Mouse (Mus musculus) liver, adult 2 months (tissue): ENCODE measurements around the gene Teddm2.

Source experiments
- CTCF ChIP-seq: fragments of 200-500 bp; IDR thresholded peaks from 2 replicates; pipeline ENCODE4 v1.5.1; 2011; ENCODE audit warnings: low read depth, low read length, control low read depth
- POLR2A ChIP-seq: fragments of 200-500 bp; IDR thresholded peaks from 2 replicates; pipeline ENCODE4 v1.6.1; 2011; ENCODE audit warnings: low read length, control low read depth; ENCODE audit not compliant: insufficient read depth; ENCODE audit errors: extremely low read depth

DNA sequence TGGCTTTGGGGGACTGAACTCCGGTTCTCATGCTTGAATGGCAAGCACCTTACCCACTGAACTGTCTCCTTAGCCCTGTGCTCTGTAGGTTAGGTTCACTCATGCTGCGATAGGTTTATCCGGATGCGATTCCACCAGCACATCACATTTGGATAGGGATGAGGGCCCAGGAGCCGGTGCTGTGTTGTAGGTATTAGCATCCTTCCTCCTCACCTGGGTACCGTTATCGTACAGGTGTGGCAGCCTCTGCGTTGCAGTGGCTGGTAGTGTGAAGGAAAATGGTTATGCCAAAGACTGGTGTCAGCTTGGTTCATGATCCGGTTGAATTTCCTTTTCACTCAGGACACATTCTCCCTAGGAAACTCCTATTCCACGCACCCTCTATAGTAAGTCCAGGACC is 9.9 kb downstream of the Teddm2 start:
- TF ChIP-seq CTCF (no peak), POLR2A (no peak)
